Mouse (Mus musculus) thymus, adult 2 months (tissue): ENCODE measurements around the gene Olfr1179. TPM values are rescaled to one million over a fixed set of nuclear protein-coding genes. Genes with fewer than 3 reads are reported as not detected.
"Not testable (repeated sequence)": the region's sequence is repeated elsewhere in the genome, so short reads cannot be mapped to it uniquely, and the experiment has no call there.

Source experiments
- DNase-seq: peaks from one replicate; pipeline ENCODE4 v3.0.0; 2021
- H3K27ac ChIP-seq: fragments of 200-500 bp; 2 replicates; pipeline ENCODE4 v1.5.1; 2012; ENCODE audit warnings: low read length, control low read depth; ENCODE audit not compliant: control insufficient read depth, insufficient read depth
- H3K27me3 ChIP-seq: fragments of 200-500 bp; 2 replicates; pipeline ENCODE4 v1.6.1; 2012; ENCODE audit warnings: mild to moderate bottlenecking, low read length, moderate library complexity, mixed read lengths; ENCODE audit not compliant: control insufficient read depth, insufficient read depth
- H3K36me3 ChIP-seq: fragments of 200-500 bp; 2 replicates; pipeline ENCODE4 v1.6.1; 2012; ENCODE audit warnings: mild to moderate bottlenecking, low read length, moderate library complexity; ENCODE audit not compliant: control insufficient read depth, insufficient read depth
- H3K4me1 ChIP-seq: fragments of 200-500 bp; replicated peaks from 2 replicates; pipeline ENCODE4 v1.6.1; 2012; ENCODE audit warnings: low read length; ENCODE audit not compliant: control insufficient read depth, insufficient read depth
- H3K4me3 ChIP-seq: fragments of 200-500 bp; 2 replicates; pipeline ENCODE4 v1.5.1; 2012; ENCODE audit warnings: mild to moderate bottlenecking, low read length, control low read depth, moderate library complexity; ENCODE audit not compliant: control insufficient read depth, insufficient read depth
- CTCF ChIP-seq: fragments of 200-500 bp; IDR thresholded peaks from 2 replicates; pipeline ENCODE4 v1.5.1; 2012; ENCODE audit warnings: mild to moderate bottlenecking, control low read depth, low read length, moderate library complexity, borderline replicate concordance; ENCODE audit not compliant: control insufficient read depth, poor library complexity, insufficient read depth; ENCODE audit errors: extremely low read depth
- POLR2A ChIP-seq: fragments of 200-500 bp; IDR thresholded peaks from 2 replicates; pipeline ENCODE4 v1.6.1; 2012; ENCODE audit warnings: mild to moderate bottlenecking, low read length, control low read depth, moderate library complexity; ENCODE audit not compliant: control insufficient read depth, poor library complexity, insufficient read depth; ENCODE audit errors: extremely low read depth
- WGBS: fragments of 180-500 bp; shearing (Covaris S2); methylation state at CpG from one replicate; pipeline ENCODE4 v1.1.7; 2018; 5-methylcytosine and 5-hydroxymethylcytosine counted together
- polyA plus RNA-seq: library from polyadenylated mRNA; depleted of rRNA; stranded (reverse); fragments of >200 nt; gene quantifications from 2 replicates; pipeline ENCODE4 v1.2.3, GENCODE M21; 2012; rRNA removed

The Olfr1179 gene
- not detected in 2 replicates for polyA plus RNA-seq

DNA sequence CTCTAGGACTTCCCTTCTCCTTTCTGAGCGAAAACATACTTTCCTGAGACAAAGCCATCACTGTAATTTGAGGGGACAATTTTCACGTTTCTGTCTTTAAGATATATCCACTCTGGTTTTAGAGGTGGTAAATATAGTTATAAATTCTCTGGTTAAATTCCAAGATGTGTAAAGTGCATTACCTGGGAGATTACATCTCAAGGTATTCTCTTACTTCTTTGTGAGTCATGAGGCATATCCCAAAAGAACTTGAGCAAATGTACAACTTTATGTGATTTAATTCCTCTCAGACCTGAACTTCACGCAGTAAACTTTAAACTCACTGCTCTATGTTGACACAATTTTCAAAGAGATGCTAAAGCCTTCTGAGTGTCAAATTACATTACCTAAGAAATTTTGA, at the start of gene Olfr1179:
Gene Olfr1179, minus strand, starts transcription at position 101 of the 400 bp plus-strand sequence.
- no peak for DNase-seq
- 90% methylated on average over 3 of the region's 3 CpGs for WGBS
- no peak within 1 kb of the TSS for H3K27ac ChIP-seq

DNA sequence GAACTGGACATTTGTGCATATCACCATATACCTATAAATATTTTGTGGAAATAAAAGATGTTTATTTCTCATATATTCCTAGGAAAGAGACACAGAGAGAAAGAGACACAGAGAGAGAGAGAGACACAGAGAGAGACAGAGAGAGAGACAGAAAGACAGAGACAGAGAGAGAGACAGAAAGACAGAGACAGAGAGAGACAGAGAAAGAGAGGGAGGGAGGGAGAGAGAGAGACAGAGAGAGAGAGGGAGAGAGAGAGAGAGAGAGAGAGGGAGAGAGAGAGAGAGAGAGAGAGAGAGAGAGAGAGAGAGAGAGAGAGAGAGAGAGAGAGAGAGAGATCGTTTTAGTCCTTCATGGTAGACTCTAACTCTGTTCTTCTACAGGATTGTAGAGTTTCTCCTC, 48.3 kb upstream of the Olfr1179 start, which contains the start of gene Olfr1183:
Gene Olfr1183, plus strand, starts transcription at position 301 of the 400 bp plus-strand sequence.
- WGBS, result 100% methylated on average over 1 of the region's 1 CpGs
- not testable (repeated sequence) for H3K4me3 ChIP-seq, DNase-seq, H3K27me3 ChIP-seq, H3K36me3 ChIP-seq, H3K27ac ChIP-seq, H3K4me1 ChIP-seq

More for the DNA sequence above, at the start of gene Olfr1179:
- H3K27me3 ChIP-seq, result no peaks in the 10 kb centered on the region
- TF ChIP-seq POLR2A (no peak), CTCF (no peak)
- no peak within 1 kb of the TSS for H3K4me3 ChIP-seq
- no peaks in the 10 kb centered on the region for H3K4me1 ChIP-seq
- no peaks in the 10 kb centered on the region for H3K36me3 ChIP-seq

DNA sequence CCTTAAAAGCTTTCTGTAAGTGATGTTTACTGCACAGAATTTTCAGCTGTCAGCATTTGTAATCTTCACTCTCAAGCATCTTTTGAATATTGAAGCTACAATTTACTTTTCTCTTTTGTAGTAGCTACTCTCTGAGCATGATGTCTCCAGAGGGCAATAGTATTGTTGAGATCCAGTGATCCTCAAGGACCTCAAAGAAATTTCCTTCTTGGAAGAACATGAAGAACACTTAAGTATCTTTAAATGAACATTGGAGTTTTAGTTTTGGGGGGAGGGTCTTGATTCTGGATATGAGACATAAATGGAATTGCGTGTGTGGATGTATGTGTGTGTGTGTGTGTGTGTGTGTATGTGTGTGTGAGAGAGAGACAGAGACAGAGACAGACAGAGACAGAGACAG, 42.8 kb upstream of the Olfr1179 start, which contains the start of gene Gm13757:
Gene Gm13757, minus strand, starts transcription at position 101 of the 400 bp plus-strand sequence.
- H3K27me3 ChIP-seq, result no peaks in the 10 kb centered on the region
- H3K4me3 ChIP-seq, result no peak within 1 kb of the TSS
- no peak for DNase-seq
- WGBS, result 100% methylated on average over 1 of the region's 1 CpGs
- H3K4me1 ChIP-seq, result no peaks in the 10 kb centered on the region
- no peak within 1 kb of the TSS for H3K27ac ChIP-seq
- no peaks in the 10 kb centered on the region for H3K36me3 ChIP-seq
- TF ChIP-seq CTCF (no peak), POLR2A (no peak)

DNA sequence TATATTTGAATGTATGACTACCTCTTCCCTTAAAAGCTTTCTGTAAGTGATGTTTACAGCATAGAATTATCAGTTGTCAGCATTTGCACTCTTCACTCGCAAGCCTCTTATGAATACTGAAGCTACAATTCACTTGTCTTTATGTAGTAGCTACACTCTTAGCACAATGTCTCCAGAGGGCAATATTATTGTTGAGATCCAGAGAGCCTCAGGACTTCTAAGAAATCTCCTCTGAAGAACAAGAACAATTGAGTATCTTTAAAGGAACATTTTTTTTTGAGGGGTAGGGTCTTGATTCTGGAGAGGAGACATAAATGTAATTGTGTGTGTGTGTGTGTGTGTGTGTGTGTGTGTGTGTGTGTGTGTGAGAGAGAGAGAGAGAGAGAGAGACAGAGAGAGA, 19.8 kb upstream of the Olfr1179 start, which contains the start of gene Olfr1181:
Gene Olfr1181, minus strand, starts transcription at position 101 of the 400 bp plus-strand sequence.
- Histone ChIP-seq H3K27me3 (no peaks in the 10 kb centered on the region), H3K27ac (no peak within 1 kb of the TSS), H3K36me3 (no peaks in the 10 kb centered on the region), H3K4me3 (no peak within 1 kb of the TSS), H3K4me1 (no peaks in the 10 kb centered on the region)
- WGBS, result 93% methylated on average over 1 of the region's 1 CpGs
- no peak for DNase-seq
- TF ChIP-seq POLR2A, result no peak
- no peak for TF ChIP-seq CTCF

DNA sequence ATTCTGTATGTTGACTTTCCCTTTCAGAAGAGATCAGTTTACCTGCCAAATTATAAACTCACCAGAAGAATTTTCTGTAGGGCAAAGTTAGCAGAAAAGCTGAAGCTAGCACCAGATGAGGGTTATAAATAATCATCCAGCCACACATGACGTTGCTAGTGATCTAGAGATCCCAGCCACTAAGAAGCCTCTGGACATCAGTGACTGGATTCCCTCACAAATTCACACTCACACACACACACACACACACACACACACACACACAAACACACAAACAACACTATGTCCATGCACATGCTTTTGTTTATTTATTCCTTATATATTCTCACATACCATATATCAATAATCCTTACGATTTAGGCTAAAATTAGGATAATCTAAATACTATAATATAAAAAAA, 12.8 kb upstream of the Olfr1179 start, which contains the start of gene Olfr1180:
Gene Olfr1180, minus strand, starts transcription at position 101 of the 400 bp plus-strand sequence.
- Histone ChIP-seq H3K36me3 (no peaks in the 10 kb centered on the region), H3K27me3 (no peaks in the 10 kb centered on the region), H3K4me1 (no peaks in the 10 kb centered on the region), H3K4me3 (no peak within 1 kb of the TSS), H3K27ac (no peak within 1 kb of the TSS)
- no peak for DNase-seq
- WGBS, result 89% methylated on average over 2 of the region's 2 CpGs
- TF ChIP-seq POLR2A, result no peak
- TF ChIP-seq CTCF, result no peak

DNA sequence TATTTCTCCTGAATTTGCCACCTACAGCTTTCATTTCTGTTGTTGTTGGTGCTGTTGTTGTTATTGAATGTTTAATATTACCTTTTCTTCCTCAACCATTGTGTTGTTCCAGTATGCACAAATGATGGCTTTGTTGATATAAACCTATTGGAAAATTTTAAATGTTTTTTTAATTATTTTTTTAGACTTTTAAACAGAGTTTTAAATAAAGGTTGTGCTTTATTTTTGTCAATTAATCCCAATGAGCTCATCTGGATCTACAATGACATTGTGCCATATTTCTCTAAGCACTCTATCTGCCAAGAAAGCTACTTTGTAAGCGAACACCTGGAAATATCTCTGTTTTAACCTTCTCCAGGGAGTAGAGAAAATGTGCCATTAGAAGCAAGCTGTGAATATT, 19.5 kb downstream of the Olfr1179 start, which contains the start of gene Olfr1178:
Gene Olfr1178, plus strand, starts transcription at position 301 of the 400 bp plus-strand sequence.
- DNase-seq, result no peak
- WGBS, result 91% methylated on average over 1 of the region's 1 CpGs
- H3K27me3 ChIP-seq, result no peaks in the 10 kb centered on the region
- H3K36me3 ChIP-seq, result no peaks in the 10 kb centered on the region
- H3K27ac ChIP-seq, result no peak within 1 kb of the TSS
- no peaks in the 10 kb centered on the region for H3K4me1 ChIP-seq
- H3K4me3 ChIP-seq, result no peak within 1 kb of the TSS
- TF ChIP-seq POLR2A (no peak), CTCF (no peak)

DNA sequence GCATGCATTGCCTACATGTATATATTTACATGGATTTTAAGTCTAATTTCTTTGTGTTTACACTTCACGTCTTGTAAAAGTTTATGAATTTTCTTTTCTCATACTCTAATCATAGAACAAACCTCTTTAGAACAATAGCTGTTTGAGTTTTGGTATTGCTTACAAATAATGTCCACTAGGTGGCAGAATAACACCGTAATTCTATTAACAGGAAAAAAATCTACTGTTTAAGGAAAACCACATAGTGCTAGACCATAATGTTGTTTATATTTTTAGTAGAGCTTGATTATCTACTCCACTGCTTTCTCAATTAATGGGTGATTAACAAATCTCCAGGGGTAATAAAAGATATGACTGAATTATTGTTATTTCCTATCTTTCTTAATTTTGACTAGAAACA, 49.9 kb downstream of the Olfr1179 start:
- Histone ChIP-seq H3K4me1 (no peaks in the 10 kb centered on the region), H3K27me3 (no peaks in the 10 kb centered on the region), H3K36me3 (no peaks in the 10 kb centered on the region), H3K4me3 (no peak overlapping the region), H3K27ac (no peak overlapping the region)
- no peak for TF ChIP-seq POLR2A
- no peak for TF ChIP-seq CTCF
- DNase-seq, result no peak
- 4% methylated on average over 2 of the region's 2 CpGs for WGBS

Other genes starting within 250 kb of the Olfr1179 start
- gene Olfr1168, start 224.6 kb downstream of the Olfr1179 start, polyA plus RNA-seq, result not detected in 2 replicates
- not detected in 2 replicates for gene Olfr1170, start 178.1 kb downstream of the Olfr1179 start, polyA plus RNA-seq
- gene Olfr1173, start 126.6 kb downstream of the Olfr1179 start, polyA plus RNA-seq, result not detected in 2 replicates
- gene Olfr1174-ps, start 91.3 kb downstream of the Olfr1179 start, polyA plus RNA-seq, result 0.05 TPM in 1 of 2 replicates, not detected in the other
- gene Olfr1175-ps, start 79.2 kb downstream of the Olfr1179 start, polyA plus RNA-seq, result not detected in 2 replicates
- not detected in 2 replicates for gene Olfr1176, start 69.7 kb downstream of the Olfr1179 start, polyA plus RNA-seq
- not detected in 2 replicates for gene Olfr1177-ps, start 60.0 kb downstream of the Olfr1179 start, polyA plus RNA-seq
- gene Olfr1178, start 19.4 kb downstream of the Olfr1179 start, polyA plus RNA-seq, result not detected in 2 replicates
- gene Olfr1180, start 12.7 kb upstream of the Olfr1179 start, polyA plus RNA-seq, result not detected in 2 replicates
- gene Olfr1181, start 19.7 kb upstream of the Olfr1179 start, polyA plus RNA-seq, result not detected in 2 replicates
- not detected in 2 replicates for gene Gm13757, start 42.7 kb upstream of the Olfr1179 start, polyA plus RNA-seq
- gene Olfr1183, start 48.4 kb upstream of the Olfr1179 start, polyA plus RNA-seq, result not detected in 2 replicates
- gene Olfr1184, start 77.1 kb upstream of the Olfr1179 start, polyA plus RNA-seq, result not detected in 2 replicates
- gene Olfr1185-ps1, start 86.9 kb upstream of the Olfr1179 start, polyA plus RNA-seq, result not detected in 2 replicates
- gene Olfr1186, start 112.1 kb upstream of the Olfr1179 start, polyA plus RNA-seq, result not detected in 2 replicates
- not detected in 2 replicates for gene Olfr1188, start 150.5 kb upstream of the Olfr1179 start, polyA plus RNA-seq
- not detected in 2 replicates for gene Olfr1189, start 180.0 kb upstream of the Olfr1179 start, polyA plus RNA-seq
- gene Olfr1191-ps1, start 234.1 kb upstream of the Olfr1179 start, polyA plus RNA-seq, result not detected in 2 replicates
- not detected in 2 replicates for gene Olfr1192-ps1, start 242.1 kb upstream of the Olfr1179 start, polyA plus RNA-seq